Mouse (Mus musculus) forebrain, embryonic 10.5 days (tissue): ENCODE data around the gene Zfp872. TPM values are rescaled to one million over a fixed set of nuclear protein-coding genes. Genes with fewer than 3 reads are reported as not detected.
"Not testable (repeated sequence)": the region's sequence is repeated elsewhere in the genome, so short reads cannot be mapped to it uniquely, and the experiment has no call there.

Experiments
- DNase-seq: peaks from one replicate; pipeline ENCODE4 v3.0.0-alpha.2; 2017; ENCODE audit warnings: low spot score; ENCODE audit errors: extremely low spot score
- H3K27ac ChIP-seq: fragments of 300-500 bp; sonication (generic); 2 replicates; pipeline ENCODE4 v1.5.1; 2016; ENCODE audit warnings: mild to moderate bottlenecking
- H3K27me3 ChIP-seq: fragments of 300-500 bp; sonication (generic); 2 replicates; pipeline ENCODE4 v1.6.1; 2016; ENCODE audit warnings: mild to moderate bottlenecking; ENCODE audit not compliant: poor library complexity, severe bottlenecking
- H3K36me3 ChIP-seq: fragments of 300-500 bp; sonication (generic); replicated peaks from 2 replicates; pipeline ENCODE4 v1.6.1; 2016; ENCODE audit warnings: mild to moderate bottlenecking, moderate library complexity
- H3K4me1 ChIP-seq: fragments of 300-500 bp; sonication (generic); 2 replicates; pipeline ENCODE4 v1.6.1; 2016
- H3K4me3 ChIP-seq: fragments of 300-500 bp; sonication (generic); 2 replicates; pipeline ENCODE4 v1.5.1; 2016; ENCODE audit warnings: mild to moderate bottlenecking, moderate library complexity
- H3K9me3 ChIP-seq: fragments of 300-500 bp; sonication (generic); 2 replicates; pipeline ENCODE4 v1.6.1; 2016; ENCODE audit warnings: mild to moderate bottlenecking, moderate library complexity
- WGBS: fragments of 180-500 bp; shearing (Covaris S2); methylation state at CpG from one replicate; pipeline ENCODE4 v1.1.7; 2016; 5-methylcytosine and 5-hydroxymethylcytosine counted together
- polyA plus RNA-seq: library from polyadenylated mRNA; unstranded; fragments of >200 nt; fragmentation: Nextera tagmentation; extraction: Ambion mirVana; gene quantifications from 2 replicates; pipeline ENCODE4 v1.2.1, GENCODE M21; 2016

Gene Zfp872
- polyA plus RNA-seq, 1 experiment from 2014 or later: 0.32 TPM

DNA sequence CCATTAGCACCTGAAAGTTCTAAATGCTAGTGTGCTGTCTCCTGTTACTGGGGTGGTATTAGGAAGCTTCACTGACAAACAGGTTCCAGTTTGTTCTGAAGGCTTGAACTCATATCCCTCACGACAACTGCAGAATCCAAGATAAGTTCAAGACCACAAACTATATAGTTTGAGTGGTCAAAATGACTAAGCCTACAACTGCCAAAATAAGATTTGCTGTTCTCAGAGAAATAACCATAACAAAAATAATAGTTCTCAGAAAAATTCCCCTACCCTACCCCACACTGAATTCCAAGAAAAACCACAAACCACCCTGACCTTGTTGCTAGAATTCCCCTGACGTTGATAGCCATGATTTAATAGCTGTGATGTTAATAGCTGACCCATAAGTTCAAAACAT lies 26.7 kb downstream of the Zfp872 start:
- Histone ChIP-seq H3K4me1 (no peaks in the 10 kb centered on the region), H3K27me3 (no peaks in the 10 kb centered on the region), H3K9me3 (no peaks in the 10 kb centered on the region), H3K27ac (no peak overlapping the region), H3K36me3 (no peaks in the 10 kb centered on the region), H3K4me3 (no peak overlapping the region)
- WGBS: 91% methylated on average over 2 of the region's 2 CpGs
- DNase-seq: no peak

DNA sequence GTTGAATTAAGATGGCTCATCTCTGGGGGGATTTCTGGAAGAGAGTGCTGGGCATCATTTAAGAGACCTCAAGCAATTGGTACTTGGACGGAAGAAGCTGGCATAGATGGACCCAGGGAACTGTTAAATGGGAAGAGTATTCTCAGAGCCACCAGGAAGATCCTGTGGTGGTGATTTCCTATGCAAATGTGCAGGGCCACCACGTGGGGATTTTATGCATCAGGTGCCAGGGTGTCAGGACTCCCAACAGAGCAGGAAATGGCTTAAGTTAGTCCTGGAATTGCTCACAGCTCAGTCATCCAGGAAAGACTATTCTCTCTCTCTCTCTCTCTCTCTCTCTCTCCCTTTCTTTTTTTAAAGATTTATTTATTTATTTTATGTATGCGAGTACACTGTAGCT lies 28.8 kb downstream of the Zfp872 start:
- Histone ChIP-seq H3K4me3 (no peak overlapping the region), H3K9me3 (no peaks in the 10 kb centered on the region), H3K36me3 (no peaks in the 10 kb centered on the region), H3K27me3 (no peaks in the 10 kb centered on the region), H3K4me1 (no peaks in the 10 kb centered on the region), H3K27ac (no peak overlapping the region)
- WGBS: 56% methylated on average over 3 of the region's 3 CpGs
- DNase-seq: no peak

DNA sequence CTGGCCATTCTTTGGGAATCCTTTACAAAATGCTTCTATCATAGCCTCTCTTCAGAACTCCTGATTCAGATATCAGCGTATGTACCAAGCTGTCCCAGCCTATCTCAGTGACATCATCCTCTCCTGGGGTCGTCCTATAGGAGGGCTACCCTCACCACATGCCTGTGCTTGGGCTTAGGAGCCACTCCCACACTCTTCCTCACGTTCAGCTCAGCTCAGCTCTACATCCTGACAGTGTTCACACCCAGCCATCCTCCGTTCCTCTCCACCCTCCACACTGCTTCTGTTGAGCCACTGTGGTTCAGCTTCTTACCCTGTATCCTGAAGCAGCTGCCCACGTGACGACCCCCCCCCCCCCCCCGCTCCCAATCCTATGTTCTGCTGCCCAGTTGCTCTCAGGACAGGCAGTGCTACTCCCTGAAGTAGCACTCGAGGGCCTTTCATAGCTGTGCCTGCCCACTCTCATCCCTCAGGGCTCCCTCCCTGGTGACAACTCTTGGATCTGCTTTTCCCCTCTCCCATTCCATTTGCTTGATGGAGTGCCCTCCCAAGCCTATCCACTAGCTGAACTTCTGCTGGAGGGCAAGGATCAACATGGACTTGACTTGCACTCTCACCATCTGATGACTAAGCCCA lies 30.1 kb downstream of the Zfp872 start:
- Histone ChIP-seq H3K4me1 (no peaks in the 10 kb centered on the region), H3K27ac (no peak overlapping the region), H3K4me3 (no peak overlapping the region), H3K9me3 (no peaks in the 10 kb centered on the region), H3K27me3 (no peaks in the 10 kb centered on the region), H3K36me3 (no peaks in the 10 kb centered on the region)
- DNase-seq: no peak
- WGBS: 66% methylated on average over 7 of the region's 8 CpGs

DNA sequence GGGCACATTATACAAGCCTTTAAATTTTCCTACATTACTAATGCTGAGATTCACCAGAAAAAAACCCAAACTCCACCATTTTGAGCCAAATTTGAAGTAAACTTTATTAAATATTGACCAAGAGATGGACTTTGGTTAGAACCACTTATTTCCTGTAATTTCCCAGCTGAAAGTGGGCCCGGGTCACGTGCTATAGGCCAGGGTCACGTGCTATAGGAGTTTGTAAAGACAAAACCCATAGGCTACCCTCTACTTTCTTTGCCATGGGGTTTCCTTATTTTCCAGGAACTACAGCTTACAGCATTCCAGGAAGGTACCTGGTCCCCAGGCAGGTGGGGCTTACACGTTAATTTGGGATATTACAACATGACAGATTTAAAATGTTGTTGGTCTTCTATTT lies 36.2 kb downstream of the Zfp872 start:
- H3K4me3 ChIP-seq: no peak overlapping the region
- H3K36me3 ChIP-seq: peaks cover 4% of the 10 kb centered on the region
- peaks cover 6% of the 10 kb centered on the region for H3K4me1 ChIP-seq
- no peak for DNase-seq
- H3K27ac ChIP-seq: no peak overlapping the region
- H3K27me3 ChIP-seq: no peaks in the 10 kb centered on the region
- peaks cover 5% of the 10 kb centered on the region; the same call in 1 of the 2 replicates for H3K9me3 ChIP-seq
- 91% methylated on average over 4 of the region's 4 CpGs for WGBS

GRCm38 (mm10) chr9:22224536-22225503 lies 36.9 kb downstream of the Zfp872 start:
- Histone ChIP-seq H3K4me3 (peak overlapping the region; percentile 82), H3K36me3 (peaks cover 4% of the 10 kb centered on the region), H3K27me3 (no peaks in the 10 kb centered on the region), H3K4me1 (peaks cover 6% of the 10 kb centered on the region), H3K27ac (peak overlapping the region; percentile 96), H3K9me3 (peaks cover 5% of the 10 kb centered on the region; the same call in 1 of the 2 replicates)
- DNase-seq: no peak
- 25% methylated on average over 17 of the region's 17 CpGs for WGBS

DNA sequence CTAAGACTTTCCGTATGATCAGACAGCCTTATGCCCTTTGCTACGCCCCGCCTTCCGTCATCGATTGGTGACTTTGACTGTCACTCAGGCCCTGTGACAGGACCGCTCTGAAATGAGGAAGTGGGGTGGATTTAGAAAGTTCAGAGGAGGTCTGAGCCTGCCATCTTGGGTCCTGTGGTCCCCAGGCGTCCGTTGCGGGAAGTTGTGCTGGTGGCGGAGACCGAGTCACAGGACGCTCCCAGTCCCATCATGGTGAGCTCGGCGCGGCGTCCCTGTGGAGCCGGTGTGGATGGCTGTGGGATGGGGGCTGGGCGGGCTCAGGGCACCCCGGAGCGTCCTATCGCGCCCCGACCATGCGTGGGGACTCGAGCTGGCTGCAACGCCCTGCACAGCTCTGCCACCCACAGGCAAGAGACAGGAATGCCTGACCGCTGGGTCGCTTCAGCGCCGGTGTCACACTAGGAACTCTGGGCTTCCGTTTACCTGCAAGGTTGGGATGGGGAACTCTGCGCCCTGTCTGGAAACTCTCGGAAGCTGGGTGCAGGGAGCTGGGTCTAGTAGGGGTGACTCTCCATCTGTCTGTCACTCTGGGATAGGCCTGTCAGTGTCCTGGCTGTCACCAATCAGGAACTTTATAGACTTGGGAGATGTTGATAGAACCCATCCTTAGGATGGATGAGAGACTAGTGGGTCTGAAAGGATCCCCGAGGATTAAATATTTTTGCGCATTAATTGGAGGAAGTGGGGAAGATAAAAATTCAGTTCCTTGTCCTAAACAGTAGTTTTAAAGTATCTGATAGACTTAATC lies 37.9 kb downstream of the Zfp872 start, which contains the start of gene Zfp809:
TSS of gene Zfp809 (plus strand) at position 134 of the 808 bp plus-strand sequence.
- peaks cover 4% of the 10 kb centered on the region for H3K36me3 ChIP-seq

DNA sequence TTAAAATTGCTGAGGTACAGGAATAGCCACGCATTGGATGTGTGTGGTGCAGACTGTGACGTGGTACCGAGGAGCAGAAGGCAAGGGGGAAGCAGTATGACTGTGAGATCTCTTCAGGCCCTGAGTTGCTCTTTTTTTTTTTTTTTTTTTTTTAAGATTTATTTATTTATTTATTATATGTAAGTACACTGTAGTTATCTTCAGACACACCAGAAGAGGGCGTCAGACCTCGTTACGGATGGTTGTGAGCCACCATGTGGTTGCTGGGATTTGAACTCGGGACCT lies 38.4 kb downstream of the Zfp872 start:
- H3K9me3 ChIP-seq, H3K36me3 ChIP-seq, H3K4me1 ChIP-seq, H3K27ac ChIP-seq, H3K27me3 ChIP-seq, DNase-seq: not testable (repeated sequence)
- 69% methylated on average over 7 of the region's 7 CpGs for WGBS
- H3K4me3 ChIP-seq: peak overlapping the region; percentile 82

More for the DNA sequence above, 37.9 kb downstream of the Zfp872 start, which contains the start of gene Zfp809:
- peak; percentile 94 for DNase-seq
- H3K4me1 ChIP-seq: peaks cover 6% of the 10 kb centered on the region
- H3K27ac ChIP-seq: peak within 1 kb of the TSS; percentile 96
- peaks cover 5% of the 10 kb centered on the region; the same call in 1 of the 2 replicates for H3K9me3 ChIP-seq
- peak within 1 kb of the TSS; percentile 82 for H3K4me3 ChIP-seq
- WGBS: 2% methylated on average over 35 of the region's 35 CpGs
- no peaks in the 10 kb centered on the region for H3K27me3 ChIP-seq

- no peak overlapping the region for H3K4me3 ChIP-seq
- no peak overlapping the region for H3K27ac ChIP-seq
- peaks cover 4% of the 10 kb centered on the region for H3K36me3 ChIP-seq
- H3K27me3 ChIP-seq: no peaks in the 10 kb centered on the region
- peaks cover 6% of the 10 kb centered on the region for H3K4me1 ChIP-seq
- no peak for DNase-seq
- peaks cover 5% of the 10 kb centered on the region; the same call in 1 of the 2 replicates for H3K9me3 ChIP-seq
- 95% methylated on average over 15 of the region's 15 CpGs for WGBS
Observed at GRCm38 (mm10) chr9:22226846-22227245, 39.0 kb downstream of the Zfp872 start.

- Histone ChIP-seq H3K4me3 (no peak overlapping the region), H3K27me3 (no peaks in the 10 kb centered on the region), H3K36me3 (peaks cover 4% of the 10 kb centered on the region), H3K4me1 (peaks cover 6% of the 10 kb centered on the region), H3K27ac (no peak overlapping the region), H3K9me3 (peaks cover 5% of the 10 kb centered on the region; the same call in 1 of the 2 replicates)
- DNase-seq: no peak
- WGBS: 94% methylated on average over 6 of the region's 7 CpGs
Observed at GRCm38 (mm10) chr9:22229386-22230026, 41.6 kb downstream of the Zfp872 start.

DNA sequence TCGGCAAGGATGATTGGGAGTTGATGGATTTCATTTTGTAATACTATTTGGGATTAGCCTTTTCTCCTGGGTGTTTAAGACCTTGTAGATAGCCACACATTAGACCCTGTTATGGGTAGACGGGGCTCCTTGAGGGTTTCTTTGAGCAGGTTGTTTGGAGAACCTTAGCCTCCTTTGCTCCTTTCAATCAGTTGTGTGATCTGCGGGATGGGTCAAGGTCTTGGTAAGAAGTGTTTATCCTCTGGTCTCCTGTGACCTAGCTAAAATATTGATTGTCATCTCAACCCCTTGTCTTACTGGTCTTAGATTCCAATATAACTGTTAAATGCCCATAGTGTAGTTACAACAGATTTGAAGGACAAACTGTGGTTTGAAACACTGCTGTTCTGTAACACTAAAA lies 42.2 kb downstream of the Zfp872 start:
- Histone ChIP-seq H3K36me3 (peaks cover 8% of the 10 kb centered on the region), H3K4me1 (peaks cover 6% of the 10 kb centered on the region), H3K4me3 (no peak overlapping the region), H3K27ac (no peak overlapping the region), H3K9me3 (peaks cover 7% of the 10 kb centered on the region; the same call in 1 of the 2 replicates), H3K27me3 (no peaks in the 10 kb centered on the region)
- DNase-seq: no peak
- 93% methylated on average over 3 of the region's 3 CpGs for WGBS

- no peaks in the 10 kb centered on the region for H3K27me3 ChIP-seq
- no peak overlapping the region for H3K4me3 ChIP-seq
- no peak overlapping the region for H3K27ac ChIP-seq
- H3K4me1 ChIP-seq: peaks cover 6% of the 10 kb centered on the region
- H3K9me3 ChIP-seq: peaks cover 12% of the 10 kb centered on the region; the same call in 1 of the 2 replicates
- H3K36me3 ChIP-seq: peaks cover 13% of the 10 kb centered on the region
- DNase-seq: no peak
Observed at GRCm38 (mm10) chr9:22230556-22230955, 42.7 kb downstream of the Zfp872 start.

DNA sequence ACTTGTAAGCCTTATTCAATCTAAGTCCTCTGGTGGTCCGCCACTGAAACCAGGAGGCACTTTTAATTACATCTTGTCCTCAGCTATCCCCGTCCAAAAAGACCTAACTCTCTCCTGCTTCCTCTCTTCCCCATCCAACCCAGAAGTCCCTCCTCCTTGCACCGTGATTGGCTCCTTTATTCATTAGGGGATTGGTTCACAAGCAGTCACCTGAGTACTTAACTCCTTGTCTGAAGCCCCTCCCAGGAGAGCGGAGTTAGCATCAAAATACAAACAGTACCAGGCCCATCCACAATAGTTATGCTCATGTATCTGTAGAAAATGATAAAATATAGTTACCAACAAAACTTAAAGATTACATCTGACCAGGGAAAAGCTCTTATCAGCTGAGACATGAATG lies 52.1 kb downstream of the Zfp872 start:
- Histone ChIP-seq H3K4me3 (no peak overlapping the region), H3K4me1 (no peaks in the 10 kb centered on the region), H3K27ac (no peak overlapping the region), H3K9me3 (peaks cover 22% of the 10 kb centered on the region), H3K27me3 (no peaks in the 10 kb centered on the region), H3K36me3 (peaks cover 98% of the 10 kb centered on the region)
- WGBS: 94% methylated on average over 4 of the region's 4 CpGs
- DNase-seq: no peak
